Mouse (Mus musculus): Measurements from ENCODE around the gene Cygb. TPM values are rescaled to one million over a fixed set of nuclear protein-coding genes. Genes with fewer than 3 reads are reported as not detected.

Gene Cygb
- total RNA-seq, 2 experiments from 2014 or later = 46.2 to 57.9 TPM

GRCm38 (mm10) chr11:116636607-116637006 lies 17.5 kb downstream of the Cygb start:
- peak; percentile 21 for DNase-seq

DNA sequence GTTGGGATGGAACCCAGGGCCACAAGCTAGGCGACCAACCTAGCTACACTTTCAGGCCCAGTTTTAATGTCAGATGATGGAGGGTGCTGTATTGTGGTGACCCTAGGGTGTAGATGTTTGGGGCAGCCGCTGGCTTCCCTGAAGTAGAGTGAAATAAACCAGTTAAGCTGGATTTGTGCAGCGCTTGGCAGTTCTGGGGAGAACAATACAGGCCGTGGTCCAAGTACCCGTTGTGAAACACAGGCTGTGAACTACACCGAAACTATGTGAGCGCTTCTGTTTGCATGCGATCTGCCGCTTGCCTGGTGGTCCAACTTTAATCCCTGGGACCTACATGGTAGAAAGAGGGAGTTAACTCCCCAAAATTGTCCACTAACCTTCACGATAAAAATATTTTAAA lies 21.2 kb downstream of the Cygb start:
- DNase-seq = no peak

- DNase-seq = peak; percentile 51
Observed at GRCm38 (mm10) chr11:116630171-116630965, 23.7 kb downstream of the Cygb start.

GRCm38 (mm10) chr11:116629472-116629871 lies 24.6 kb downstream of the Cygb start:
- DNase-seq = no peak

DNA sequence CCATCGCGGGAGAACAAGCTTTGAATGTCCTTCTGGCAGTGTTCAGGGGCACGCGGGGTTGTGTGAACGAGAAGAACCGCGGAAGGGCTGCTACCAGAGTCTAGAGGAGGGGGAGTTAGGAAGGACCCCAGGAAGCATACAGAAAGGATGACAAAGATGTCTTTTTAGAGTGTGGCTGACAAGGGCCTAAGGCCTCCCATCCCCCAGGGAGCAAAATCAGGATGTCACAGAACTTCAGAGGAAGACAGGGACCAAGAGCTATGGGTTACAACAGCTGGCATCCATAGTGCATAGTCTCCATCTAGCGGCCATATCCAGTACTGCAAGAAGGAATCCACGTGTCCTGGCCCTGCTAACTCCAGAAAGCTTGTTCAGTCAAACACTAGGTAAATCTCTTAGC lies 25.4 kb downstream of the Cygb start:
- peak; percentile 95 for DNase-seq

GRCm38 (mm10) chr11:116627072-116628020 lies 26.8 kb downstream of the Cygb start:
- peak; percentile 62 for DNase-seq

- peak; percentile 19 for DNase-seq
Observed at GRCm38 (mm10) chr11:116626299-116627071, 27.6 kb downstream of the Cygb start, which contains the start of gene Rhbdf2. TSS of gene Rhbdf2 (minus strand) at chr11:116627019.

DNA sequence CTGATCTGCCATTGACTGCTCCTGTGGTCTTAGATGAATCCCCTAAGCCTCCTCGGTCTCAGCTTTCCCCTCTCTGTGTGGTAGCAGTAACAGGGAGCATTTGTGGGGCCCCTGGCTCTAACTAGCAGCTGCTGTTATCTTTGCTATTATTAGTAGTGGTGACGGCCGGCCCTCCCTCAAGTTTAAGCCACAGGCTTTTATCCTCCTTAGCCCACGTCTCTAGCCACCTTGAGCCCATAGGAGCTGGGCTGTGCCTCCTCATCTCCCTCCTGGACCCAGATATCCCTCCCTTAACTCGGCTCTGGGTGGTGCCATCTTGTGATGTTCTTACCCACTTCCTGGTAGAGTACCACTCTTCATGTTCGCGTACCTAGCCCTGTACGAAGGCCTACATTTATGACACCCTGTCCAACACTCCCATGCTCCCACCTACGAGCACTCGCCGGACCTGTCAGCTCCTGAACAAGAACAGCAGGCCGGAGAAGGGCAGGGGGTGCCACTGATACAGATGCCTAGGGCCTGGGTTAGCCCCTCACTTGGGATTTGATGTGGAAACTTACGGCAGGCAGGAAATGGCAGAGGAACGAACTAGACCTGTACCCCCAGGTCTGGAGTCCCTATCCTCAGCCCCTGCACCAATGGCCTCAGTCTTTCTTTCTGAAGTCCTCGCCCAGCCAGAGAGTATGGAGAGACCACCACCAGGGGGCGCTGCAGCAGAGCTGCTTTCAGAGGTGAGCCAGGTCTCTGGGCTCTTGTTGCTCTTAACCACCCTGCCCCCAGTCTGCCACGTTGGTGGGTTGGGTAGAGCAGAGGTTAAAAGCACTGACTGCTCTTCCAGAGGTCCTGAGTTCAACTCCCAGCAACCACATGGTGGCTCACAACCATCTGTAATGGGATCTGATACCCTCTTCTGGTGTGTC lies 28.8 kb downstream of the Cygb start:
- peak; percentile 64 for DNase-seq

GRCm38 (mm10) chr11:116624131-116624832 lies 29.8 kb downstream of the Cygb start:
- DNase-seq = peak; percentile 92

GRCm38 (mm10) chr11:116623281-116624124 lies 30.6 kb downstream of the Cygb start:
- DNase-seq = no peak

DNA sequence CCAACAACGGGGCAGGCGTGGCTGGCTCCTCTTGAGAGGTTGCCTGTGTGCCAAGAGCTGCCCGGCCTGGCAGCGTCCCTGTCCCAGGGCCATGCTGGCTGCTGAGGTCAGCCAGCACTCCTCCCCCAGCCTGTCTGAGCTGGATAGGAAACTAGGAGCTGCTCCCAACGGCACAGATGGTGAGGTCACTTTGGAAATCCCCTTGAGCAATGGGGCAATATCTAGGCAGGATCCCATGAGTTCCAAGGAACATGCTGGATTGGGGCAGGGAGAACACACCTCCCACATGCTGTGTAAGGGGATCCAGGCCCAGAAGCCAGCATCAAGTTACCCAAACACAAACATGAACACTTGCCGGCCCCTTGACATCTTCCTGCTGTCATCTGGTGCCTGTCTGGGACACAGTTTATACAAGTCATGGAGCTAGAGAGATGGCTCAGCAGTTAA lies 32.8 kb downstream of the Cygb start:
- DNase-seq = peak; percentile 88

DNA sequence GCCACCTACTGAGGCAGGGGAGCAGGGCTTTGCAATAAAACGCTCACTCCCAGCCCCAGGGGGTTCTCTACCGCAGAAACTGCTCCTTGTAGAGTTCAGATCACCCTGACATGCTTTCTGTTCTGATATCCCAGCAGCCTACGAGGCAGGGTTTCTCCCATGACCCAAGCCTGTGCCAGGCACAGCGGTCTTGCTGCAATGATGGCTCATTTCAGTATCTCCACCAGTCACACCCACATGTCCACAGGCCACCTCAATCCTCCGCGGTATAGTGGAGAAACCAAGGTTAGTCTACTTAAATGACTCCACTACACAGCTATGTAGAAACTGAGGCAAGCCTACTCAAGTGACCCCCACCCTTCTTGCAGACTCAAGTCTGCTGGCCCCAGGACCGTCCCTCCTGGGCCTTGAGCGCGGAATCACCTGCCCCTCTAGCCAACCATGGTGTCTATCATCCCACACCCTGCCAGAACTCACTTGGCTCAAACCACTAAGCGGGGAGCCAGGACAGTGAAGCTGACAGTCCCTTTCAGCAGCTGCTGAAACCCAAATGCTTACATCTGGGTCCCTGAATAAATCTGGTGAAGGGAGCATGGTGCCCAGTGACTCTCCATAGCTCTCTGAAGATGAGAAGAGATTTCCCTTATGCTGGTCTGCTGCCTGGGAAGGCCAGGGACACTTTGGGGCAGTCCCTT lies 33.4 kb downstream of the Cygb start:
- no peak for DNase-seq

DNA sequence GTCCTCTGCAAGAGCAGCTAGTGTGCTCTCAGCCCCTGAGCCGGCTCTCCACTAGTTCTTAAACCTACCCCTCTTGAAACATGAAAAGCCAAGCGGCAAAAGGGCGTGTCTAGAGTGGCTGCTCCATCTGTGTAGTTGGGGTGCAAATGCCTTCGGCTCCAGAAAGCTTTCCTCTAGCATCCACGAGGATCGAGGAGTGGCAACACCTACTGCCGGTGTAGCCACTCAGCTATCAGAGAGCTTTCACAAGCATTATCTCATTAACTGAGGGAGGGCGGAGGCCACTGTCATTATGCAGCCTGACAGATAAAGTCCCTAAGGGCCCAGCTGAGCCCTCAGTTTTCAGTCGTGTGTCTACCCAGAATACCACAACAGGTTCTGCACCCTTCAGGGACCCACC lies 34.0 kb downstream of the Cygb start:
- no peak for DNase-seq

DNA sequence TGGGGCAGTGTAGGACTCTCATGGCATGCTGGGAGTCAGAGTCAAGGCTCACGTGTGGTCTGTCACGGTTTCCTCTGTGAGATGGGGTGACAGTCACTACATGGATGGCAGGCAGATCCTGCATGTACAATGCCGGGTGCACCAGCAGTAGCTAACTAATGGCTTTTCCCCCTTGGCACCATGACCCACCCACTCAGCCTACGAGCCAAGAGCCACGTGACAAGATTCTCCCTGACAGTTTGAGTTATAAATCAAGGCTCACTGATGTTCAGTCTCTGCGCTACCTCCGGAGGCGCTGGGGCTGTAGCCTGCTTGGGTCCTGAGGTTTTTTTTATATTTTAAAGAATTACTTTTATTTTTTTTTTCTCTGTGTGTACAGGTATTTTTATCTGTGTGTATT lies 34.6 kb downstream of the Cygb start:
- no peak for DNase-seq

DNA sequence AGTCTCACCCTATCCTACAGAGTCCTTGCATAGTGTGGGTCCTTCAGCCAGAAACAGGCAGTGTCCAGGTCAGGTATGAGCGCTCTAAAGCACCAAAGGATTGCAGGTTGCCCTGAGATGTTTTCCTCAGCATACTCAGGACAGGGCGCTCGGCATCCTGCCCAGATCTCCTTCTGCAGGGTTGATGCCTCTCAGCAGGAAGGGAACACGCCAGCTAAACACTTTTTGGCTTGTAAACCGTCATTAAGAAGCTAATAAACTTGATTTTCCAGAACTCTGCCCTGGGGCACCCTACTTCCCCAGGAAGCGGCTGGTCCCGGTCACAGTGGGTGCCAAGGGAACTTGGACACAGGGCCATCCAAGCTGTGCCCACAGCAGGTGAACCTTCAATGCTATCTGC lies 35.0 kb downstream of the Cygb start:
- DNase-seq = no peak

DNA sequence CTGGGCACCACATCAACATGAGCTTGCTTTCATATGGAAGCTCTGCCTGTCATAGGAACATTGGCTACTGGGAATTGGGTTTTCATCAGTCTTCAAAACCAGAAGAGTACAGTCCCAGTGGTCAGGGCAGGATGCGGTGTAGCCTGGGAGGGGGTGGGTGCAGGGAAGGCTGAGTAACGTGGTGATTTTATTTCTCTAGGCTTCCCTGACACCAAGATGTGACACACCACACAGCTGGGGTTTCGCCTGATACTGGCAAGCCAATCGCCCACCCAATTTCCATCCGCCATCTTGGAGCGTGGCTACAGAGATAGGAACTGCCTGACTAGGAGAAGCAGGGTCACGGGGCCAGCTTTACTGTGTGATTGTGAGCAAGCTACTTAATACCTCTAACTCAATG lies 35.4 kb downstream of the Cygb start:
- DNase-seq = no peak

DNA sequence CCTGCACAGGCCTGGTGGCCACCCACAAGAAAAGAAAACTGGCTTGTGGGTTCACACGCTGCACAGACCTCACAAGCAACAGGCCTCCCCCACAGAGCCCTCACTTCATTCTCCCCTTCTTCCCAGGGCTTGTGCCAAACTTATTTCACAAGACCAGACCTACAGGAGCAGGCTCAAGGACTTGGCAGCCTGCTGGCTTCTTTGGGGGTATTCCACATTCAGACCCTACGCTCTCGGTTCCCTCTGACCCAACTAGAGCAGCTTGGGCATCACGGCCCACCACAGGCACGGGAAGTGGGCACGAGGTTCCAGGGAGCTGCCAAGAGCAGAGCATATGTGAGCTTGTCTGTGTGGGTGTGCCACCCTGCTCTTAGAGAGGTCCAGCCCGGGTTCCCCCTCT lies 36.5 kb downstream of the Cygb start:
- no peak for DNase-seq

GRCm38 (mm10) chr11:116616438-116617118 lies 37.5 kb downstream of the Cygb start:
- DNase-seq = no peak

Data from heart, postnatal 4 days (tissue).